Mouse (Mus musculus): Measurements from ENCODE around the gene Dnajb4.

Dnajb4 gene

DNA sequence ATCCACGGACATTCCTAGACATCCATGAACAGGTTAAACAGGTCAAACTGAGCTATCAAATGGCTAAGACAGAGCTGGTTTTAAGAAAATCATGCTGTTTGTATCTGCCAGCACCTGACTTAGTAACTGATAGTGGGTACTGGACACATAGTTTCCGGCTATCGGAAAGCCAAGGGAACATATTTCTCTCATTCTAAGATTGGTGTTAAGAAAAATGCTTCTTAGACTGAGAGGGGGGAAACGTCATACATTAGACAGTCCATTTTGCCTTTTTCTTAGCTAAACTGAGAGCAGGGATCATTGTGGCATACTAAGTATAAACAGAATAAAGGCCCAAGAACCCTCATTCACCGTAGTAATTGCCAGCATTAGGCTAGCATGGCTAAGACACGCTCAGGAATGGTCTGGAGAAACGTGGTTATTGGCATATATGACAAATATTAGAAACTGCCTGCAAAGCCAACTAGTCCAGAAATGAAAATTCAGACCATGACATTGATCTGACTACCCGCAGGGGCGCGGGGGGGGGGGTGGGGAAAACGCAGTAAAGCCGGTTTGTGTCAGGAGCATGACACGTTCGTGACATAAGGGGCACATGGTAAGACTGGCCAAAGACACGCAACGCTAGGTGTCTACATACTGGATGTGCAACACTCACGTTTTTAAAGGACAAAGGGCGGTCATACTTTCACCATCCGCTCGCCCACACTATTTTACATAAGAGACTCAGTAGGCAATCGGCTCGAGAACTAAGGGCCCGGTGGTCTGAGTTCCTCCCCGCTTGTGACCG is 730 bp downstream of the Dnajb4 start:
- in situ Hi-C loops (cut with MboI, MseI) = loop anchor here in 1 of 2 experiments (25.0 kb wide), 1 partner anchor 1703 kb away; the partner anchor contains the start of genes Msh4 and Rabggtb

DNA sequence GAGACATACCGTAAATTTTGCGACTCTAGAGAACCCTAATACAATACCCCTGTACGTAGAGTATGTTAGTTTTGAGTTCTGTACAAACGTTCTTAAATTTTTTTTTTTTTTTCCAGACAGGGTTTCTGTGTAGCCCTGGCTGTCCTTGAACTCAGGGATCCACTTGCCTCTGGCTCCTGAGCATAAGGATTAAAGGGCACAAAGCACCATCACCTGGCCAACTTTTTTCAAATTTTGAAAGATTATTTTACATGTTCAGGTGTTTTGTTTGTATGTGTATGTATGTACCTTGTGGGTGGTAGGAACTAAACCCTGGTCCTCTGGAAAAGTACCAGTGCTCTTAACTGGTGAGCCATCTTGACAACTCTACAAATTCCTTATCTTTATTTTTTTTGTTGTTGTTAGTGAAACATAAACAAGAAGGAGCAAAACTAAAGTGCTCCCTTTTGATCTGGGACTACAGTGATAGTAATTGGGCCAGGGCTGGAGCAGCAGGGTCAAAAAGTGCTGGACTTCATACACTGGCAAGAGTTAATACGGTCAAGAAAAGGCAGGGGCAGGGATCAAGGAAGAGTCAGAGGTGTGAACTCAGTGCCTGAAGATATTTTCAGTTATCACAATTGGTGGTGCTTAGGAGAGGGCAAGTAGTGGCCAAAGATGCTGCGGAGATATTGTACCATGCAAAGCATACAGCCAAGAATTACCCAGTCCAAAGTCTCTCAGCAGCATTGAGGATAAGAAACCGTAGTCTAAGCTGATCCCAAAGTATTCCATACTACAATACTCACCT is 1.8 kb downstream of the Dnajb4 start:
- in situ Hi-C loops (cut with MboI, MseI) = loop anchor here in 1 of 2 experiments (25.0 kb wide), 1 partner anchor 1704 kb away; the partner anchor contains the start of genes Msh4 and Rabggtb

DNA sequence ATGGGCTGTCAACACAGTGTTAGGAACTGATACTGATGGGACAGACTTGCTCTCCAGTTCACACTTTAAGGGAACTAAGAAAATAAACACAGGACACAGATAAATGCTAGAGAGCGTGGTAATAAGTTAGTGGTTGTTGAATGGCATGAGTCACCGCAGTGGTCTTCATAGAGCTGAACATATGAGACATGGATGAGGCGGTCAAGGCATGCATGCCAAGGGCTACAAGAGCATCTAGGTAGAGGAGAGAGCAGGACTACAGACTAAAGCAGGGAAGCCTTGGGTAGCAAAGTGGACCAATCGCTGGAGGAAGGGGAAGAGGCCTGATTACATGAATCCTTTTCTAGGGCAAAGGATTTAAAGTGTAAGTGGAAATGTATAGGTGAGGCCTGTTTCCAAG is 2.9 kb downstream of the Dnajb4 start:
- in situ Hi-C loops (cut with MboI, MseI) = loop anchor here in 1 of 2 experiments (25.0 kb wide), 1 partner anchor 1705 kb away; the partner anchor contains the start of genes Msh4 and Rabggtb

DNA sequence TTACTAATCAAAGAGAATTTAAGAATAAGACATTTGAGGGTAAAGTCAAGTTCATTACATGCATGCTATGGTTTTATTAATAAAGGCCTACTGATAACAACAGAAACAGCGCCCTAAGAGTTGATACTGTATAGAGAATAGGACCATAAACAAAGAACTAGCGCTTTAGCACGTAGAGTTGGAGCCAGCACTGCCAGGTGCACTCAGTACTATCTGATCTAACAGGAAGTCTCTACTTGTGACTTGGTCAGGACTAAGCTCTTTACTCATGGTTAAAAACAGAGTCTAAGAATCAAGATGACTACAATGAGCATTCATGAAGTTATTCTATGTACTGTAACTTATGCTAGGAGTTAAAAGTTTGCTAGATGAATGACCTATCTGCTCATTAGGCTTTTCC is 5.5 kb downstream of the Dnajb4 start:
- in situ Hi-C loops (cut with MboI, MseI) = loop anchor here in 1 of 2 experiments (25.0 kb wide), 1 partner anchor 1708 kb away; the partner anchor contains the start of genes Msh4 and Rabggtb

DNA sequence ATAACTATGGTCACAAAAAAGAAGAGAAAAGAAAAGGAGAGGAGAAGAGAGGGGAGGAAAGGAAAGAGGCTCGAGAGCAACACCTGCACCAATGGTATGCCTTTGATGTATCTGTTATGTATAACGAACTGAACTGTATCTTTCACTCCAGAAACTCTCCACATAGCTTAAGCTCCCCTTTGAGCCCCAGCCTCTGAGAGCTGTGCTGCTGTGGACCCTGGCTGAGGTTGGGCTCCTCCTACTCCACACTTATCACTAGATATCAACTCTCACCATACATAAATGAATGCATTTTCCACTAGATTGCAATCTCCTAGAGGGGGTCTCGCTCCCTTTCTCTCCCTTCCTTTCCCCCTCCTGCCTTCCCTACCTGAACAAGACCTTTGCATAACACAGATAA is 6.1 kb downstream of the Dnajb4 start:
- in situ Hi-C loops (cut with MboI, MseI) = loop anchor here in 1 of 2 experiments (25.0 kb wide), 1 partner anchor 1708 kb away; the partner anchor contains the start of genes Msh4 and Rabggtb

DNA sequence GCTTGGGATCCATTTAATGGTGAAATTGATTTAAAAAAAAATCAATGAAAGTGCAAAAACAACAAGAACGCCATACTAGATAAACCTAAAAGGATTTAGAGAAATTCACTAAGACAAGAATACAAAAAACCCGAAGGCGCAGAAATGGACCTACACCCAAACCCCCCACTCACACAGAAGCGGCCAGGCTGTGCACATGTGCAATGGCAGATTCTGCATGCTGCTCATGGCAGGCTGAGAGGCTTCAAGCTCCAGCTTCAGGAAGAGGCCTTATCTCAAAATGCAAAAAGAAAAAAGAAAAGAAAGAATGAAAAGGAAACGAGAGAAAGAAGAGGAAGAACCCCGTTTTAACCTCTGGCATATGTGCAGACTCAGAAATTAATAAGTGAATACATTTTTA is 6.7 kb downstream of the Dnajb4 start:
- in situ Hi-C loops (cut with MboI, MseI) = loop anchor here in 1 of 2 experiments (25.0 kb wide), 1 partner anchor 1709 kb away; the partner anchor contains the start of genes Msh4 and Rabggtb

DNA sequence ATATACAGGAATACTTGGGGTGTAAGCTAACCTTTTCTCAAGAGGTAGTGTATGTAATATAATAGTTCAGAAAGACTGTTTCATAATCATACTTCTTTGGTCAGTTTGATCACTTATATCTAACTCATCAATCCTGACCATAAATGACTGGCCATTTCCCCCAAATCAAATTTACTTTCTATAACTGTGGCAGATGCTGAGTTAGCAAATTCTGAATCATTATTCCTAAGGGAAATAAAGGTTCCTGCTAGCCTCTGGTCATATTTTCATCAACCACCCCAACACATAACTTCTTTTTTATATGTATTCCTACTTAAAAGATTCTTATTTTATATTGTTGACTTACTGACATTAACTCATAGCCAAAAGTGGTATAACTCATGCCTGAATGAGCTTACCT is 7.2 kb downstream of the Dnajb4 start:
- in situ Hi-C loops (cut with MboI, MseI) = loop anchor here in 1 of 2 experiments (25.0 kb wide), 1 partner anchor 1709 kb away; the partner anchor contains the start of genes Msh4 and Rabggtb

DNA sequence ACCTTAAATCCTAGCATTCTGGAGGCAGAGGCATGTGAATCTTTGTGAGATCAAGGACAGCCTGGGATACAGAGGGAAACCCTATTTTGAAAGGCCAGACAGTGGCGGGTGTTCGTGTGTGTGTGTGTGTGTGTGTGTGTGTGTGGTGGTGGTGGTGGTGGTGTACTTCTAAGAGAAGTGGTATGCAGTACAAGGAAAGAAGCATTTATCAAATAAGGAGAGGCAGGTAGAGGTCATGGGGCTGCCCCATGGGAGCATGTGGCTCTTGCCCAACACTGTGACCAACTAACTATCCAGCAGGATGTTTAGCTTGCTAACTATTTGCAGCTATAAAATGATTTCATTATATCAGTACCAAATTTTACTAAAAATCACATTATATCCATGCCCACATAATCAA is 8.5 kb downstream of the Dnajb4 start:
- in situ Hi-C loops (cut with MboI, MseI) = loop anchor here in 1 of 2 experiments (25.0 kb wide), 1 partner anchor 1711 kb away; the partner anchor contains the start of genes Msh4 and Rabggtb

DNA sequence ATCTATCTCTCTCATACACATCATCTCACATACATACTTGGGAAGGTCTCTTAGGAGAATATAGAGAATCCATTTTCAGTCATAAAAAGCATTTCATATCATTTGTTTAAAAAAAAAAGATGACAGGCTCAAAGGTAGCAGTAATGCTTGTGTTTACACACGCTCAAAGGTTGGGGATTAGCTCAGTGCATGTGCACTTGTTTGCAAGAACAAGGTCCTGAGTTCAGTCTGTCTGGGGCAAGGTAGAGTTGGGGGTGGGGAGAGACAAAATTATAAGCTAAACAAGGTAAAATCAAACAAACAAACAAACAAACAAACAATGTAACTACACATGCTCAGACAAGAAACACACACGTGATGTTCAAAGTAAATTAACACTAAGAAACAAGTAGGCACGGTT is 8.9 kb downstream of the Dnajb4 start:
- in situ Hi-C loops (cut with MboI, MseI) = loop anchor here in 1 of 2 experiments (25.0 kb wide), 1 partner anchor 1711 kb away; the partner anchor contains the start of genes Msh4 and Rabggtb

DNA sequence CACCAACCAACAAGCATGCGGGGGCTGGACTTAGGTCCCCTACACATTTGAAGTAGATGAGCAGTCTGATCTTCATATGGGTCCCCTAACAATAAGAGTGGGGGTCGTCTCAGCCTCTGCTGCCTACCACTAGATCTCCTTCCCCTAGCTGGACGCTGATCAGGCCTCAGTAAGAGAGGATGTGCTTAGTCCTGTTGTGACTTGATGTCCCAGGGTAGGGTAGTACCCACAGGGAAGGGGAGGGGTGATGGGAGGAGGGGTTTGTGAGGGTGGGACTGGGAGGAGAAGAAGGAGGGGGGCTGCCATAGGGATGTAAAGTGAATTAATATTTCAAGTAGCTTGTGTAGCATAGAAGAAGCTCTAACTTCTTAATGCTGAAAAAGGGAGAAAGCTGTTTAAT is 11.0 kb downstream of the Dnajb4 start:
- in situ Hi-C loops (cut with MboI, MseI) = loop anchor here in 1 of 2 experiments (10.0 kb wide), 1 partner anchor 146 kb away; the partner anchor contains the start of genes Miga1 and Usp33

DNA sequence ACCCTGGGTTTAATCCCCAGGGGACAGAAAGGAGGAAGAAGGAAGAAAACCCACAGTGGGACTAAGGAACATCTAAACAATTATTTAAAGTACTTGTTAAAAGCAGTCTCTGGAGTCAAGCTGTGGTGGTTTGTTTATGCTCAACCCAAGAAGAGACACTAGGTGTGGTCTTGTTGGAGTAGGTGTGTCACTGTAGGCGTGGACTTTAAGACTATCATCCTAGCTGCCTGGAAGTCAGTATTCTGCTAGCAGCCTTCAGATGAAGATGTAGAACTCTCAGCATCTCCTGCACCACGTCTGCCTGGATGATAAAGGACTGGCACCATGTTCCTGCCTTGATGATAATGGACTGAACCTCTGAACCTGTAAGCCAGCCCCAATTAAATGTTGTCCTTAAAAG is 12.9 kb downstream of the Dnajb4 start:
- in situ Hi-C loops (cut with MboI, MseI) = loop anchor here in 1 of 2 experiments (10.0 kb wide), 1 partner anchor 148 kb away; the partner anchor contains the start of genes Miga1 and Usp33

DNA sequence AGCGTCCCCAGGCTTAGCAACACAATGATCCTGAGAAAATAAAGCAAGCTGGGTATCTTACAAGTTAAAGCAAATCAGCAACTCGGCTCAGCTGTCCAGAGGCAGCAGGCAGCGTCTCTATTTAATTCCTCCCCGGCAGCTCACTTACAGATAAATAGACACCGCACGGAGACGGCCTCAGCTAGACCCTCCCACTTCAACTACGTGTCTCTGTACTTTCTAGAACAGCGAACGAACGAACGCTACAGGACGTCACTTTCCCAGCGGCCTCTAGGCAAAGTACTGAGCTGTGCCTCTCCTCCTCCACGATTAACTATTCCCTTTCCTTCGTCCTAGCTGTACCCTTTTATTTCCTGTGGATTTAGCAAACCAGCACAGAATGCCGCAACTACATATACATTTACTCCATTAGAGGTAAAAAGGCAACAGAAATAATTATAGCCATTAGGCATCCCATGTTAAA is 16.4 kb downstream of the Dnajb4 start:
- in situ Hi-C loops (cut with MboI, MseI) = loop anchor here in 1 of 2 experiments (10.0 kb wide), 1 partner anchor 151 kb away; the partner anchor contains the start of genes Miga1 and Usp33

DNA sequence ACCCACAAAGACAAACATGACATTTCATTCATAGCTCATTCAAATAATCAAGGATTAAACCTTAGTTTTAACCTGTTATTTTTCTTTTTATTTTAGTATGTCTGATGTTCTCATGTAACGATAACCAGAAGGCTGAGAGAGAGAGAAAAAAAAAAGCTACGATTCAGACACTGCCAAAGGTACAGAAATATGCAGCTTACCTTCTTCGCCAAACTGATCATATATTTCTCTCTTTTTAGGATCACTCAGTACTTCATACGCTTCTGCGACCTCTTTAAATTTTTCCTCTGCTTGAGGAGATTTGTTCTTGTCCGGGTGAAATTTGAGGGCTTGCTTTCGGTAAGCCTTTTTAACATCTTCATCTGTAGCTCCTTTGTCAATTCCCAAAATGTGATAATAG is 16.9 kb downstream of the Dnajb4 start:
- in situ Hi-C loops (cut with MboI, MseI) = loop anchor here in 1 of 2 experiments (10.0 kb wide), 1 partner anchor 152 kb away; the partner anchor contains the start of genes Miga1 and Usp33

DNA sequence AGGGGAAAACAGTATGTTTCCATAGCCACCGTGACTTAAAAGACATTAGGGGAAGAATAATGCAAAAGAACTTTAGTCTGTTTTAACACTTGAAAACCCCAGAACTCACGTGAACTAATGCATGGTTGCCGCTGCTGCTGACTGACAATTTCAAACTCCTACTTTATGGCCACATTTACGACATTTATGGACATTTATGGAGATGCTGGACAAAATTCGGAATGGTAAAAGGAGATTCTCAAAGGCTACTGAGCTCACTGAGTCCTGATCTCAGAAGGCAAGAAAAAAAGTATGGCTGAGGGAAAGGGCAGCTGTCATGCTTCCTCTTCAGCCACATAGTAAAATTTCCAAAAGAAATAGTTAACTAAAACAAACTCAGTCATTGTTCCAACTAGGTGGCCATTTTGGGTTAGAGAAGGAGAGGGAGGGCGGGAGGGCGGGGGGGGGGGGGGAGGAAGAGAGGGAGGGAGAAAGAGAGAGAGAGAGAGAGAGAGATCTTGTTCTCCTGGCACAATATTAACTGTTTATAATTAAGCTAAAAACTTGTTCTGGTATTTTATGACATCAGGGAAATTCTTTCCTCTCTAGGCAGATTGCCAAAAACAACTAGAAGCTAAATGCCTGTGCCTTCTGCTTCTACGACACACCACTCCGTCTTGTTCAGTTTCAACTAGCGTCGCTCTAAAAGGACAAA is 17.7 kb downstream of the Dnajb4 start:
- in situ Hi-C loops (cut with MboI, MseI) = loop anchor here in 1 of 2 experiments (10.0 kb wide), 1 partner anchor 152 kb away; the partner anchor contains the start of genes Miga1 and Usp33

DNA sequence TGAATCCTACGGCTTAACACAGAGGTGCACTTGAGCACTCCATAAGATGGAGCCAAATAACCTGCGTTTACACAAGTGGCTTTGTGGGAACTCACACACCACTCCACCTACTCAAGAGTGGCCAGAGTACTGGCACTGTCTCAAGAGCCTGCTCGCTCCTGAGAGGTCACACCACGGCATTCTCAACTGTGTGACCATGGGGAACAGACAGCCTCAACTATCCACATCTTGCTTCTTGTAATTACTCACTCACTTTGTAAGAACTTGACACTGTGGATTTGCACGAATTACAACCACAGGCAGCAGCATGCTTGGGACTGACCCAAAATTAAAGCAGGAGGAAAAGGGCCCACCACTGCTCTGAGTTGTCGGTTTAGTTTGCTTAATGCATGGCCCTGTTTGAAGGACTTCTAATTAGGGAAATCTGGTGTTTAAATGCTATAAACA is 18.3 kb downstream of the Dnajb4 start:
- in situ Hi-C loops (cut with MboI, MseI) = loop anchor here in 1 of 2 experiments (10.0 kb wide), 1 partner anchor 153 kb away; the partner anchor contains the start of genes Miga1 and Usp33

DNA sequence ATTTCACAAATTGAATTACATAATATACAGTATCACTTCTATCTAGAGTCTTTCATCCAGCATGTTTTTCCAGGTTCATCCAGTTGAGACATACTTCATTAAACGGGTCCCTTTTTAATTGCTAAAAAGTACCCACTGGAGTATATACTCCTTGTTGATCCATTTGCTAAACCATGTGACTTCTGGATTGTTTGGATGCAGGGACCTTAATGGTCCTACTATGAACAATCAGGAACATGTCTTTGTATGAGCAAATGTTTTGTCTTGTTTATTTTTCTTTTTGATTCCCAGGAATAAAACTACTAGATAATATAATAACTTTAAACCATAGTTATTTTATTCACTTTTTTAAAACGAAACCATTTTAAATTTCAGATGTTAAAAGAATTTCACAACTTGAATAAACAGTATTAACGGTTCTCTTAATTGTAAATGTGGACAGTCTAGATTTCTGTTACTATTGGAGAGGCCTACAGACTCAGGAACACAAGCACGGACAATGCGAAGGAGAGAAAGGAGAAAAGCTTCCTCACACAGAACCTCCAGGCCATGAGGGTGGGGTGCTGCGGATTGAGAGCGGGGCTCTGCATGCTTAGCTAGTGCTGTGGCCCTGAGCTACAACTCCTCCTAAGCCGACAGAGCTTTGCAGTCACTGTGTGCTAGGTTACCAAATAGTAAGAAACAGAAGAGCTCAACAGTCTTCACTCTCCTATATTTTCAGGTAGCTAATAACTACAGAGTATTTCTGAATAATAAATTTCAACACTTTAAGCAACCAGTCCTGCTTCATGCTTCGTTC is 19.2 kb downstream of the Dnajb4 start:
- in situ Hi-C loops (cut with MboI, MseI) = loop anchor here in 1 of 2 experiments (10.0 kb wide), 1 partner anchor 154 kb away; the partner anchor contains the start of genes Miga1 and Usp33

DNA sequence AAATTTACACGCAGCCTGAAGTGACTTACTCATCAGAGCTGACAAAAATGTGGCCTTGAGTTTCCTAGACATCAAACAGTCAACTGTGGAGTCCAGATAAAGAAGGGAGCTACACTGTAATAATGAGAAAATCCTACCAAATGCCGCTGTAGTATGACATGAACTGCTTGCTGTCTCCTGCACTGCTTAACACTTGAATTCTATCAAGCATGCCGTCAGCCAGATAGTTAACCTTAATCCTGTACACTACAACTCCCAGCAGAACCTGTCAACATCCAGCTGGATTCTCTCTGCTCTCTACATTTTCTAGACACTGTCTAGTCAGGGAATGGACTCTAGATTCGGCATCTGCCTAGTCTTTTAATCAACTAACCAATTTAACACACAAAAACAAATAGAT is 20.8 kb downstream of the Dnajb4 start:
- in situ Hi-C loops (cut with MboI, MseI) = no loop called here

DNA sequence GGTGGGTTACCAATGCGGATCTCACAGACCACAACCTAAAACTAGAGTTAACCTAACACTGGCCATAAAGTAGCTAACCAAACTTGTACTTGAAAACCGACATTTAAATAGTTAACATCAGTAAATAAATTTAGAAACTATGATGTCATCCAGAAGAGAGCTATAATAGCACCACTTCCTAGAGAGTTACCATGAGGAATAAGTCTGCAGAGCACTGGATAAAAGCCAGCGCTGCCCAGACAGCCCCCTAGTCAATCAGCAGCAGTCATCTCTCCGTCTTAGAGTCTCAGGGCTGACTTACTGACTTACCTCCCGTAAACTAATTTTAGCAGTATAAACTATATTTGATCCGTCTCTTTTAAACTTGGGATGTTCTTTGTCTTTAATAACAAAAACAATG is 24.0 kb downstream of the Dnajb4 start:
- in situ Hi-C loops (cut with MboI, MseI) = no loop called here

DNA sequence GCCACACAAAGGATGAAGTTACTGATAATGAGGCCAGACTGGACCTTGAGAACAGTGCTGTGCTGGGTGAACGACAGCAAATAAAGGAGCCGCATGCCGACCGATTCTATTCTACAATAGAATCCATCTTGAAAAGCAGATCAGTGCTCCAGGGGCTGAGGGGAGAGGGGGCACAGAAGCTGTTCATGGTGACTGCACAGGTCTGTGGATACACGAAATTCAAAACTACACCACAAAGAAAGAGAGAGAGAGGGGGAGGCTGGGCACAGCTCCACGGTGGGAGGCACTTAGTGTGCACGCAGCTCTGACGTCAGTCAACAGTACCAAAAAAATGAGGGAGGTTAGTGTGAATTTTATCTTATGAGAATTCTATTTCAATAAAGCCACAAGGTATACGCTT is 26.6 kb downstream of the Dnajb4 start:
- in situ Hi-C loops (cut with MboI, MseI) = no loop called here
